Mouse (Mus musculus) intestine, postnatal 0 days (tissue): ENCODE results near the gene Fpr1. TPM values are rescaled to one million over a fixed set of nuclear protein-coding genes. Genes with fewer than 3 reads are reported as not detected.
"Not testable (repeated sequence)": the region's sequence is repeated elsewhere in the genome, so short reads cannot be mapped to it uniquely, and the experiment has no call there.

Experiments used
- ATAC-seq: fragments of 200-750 bp; cut with Nextera tagmentation; 2 replicates; pipeline ENCODE4 v1.8.0; 2017; ENCODE audit warnings: mild to moderate bottlenecking, moderate TSS enrichment, moderate library complexity
- H3K27ac ChIP-seq: fragments of 300-500 bp; sonication (generic); 2 replicates; pipeline ENCODE4 v1.5.1; 2014; ENCODE audit warnings: mild to moderate bottlenecking, low read depth, low read length, moderate library complexity
- H3K27me3 ChIP-seq: fragments of 300-500 bp; sonication (generic); replicated peaks from 2 replicates; pipeline ENCODE4 v1.6.1; 2014; ENCODE audit warnings: low read length, mixed read lengths; ENCODE audit not compliant: control insufficient read depth, insufficient read depth
- H3K36me3 ChIP-seq: fragments of 300-500 bp; sonication (generic); 2 replicates; pipeline ENCODE4 v1.6.1; 2014; ENCODE audit warnings: mild to moderate bottlenecking, moderate library complexity; ENCODE audit not compliant: control insufficient read depth, insufficient read depth
- H3K4me1 ChIP-seq: fragments of 300-500 bp; sonication (generic); replicated peaks from 2 replicates; pipeline ENCODE4 v1.6.1; 2014; ENCODE audit warnings: antibody characterized with exemption, low read length, mixed read lengths; ENCODE audit not compliant: control insufficient read depth, insufficient read depth
- H3K4me2 ChIP-seq: fragments of 300-500 bp; sonication (generic); replicated peaks from 2 replicates; pipeline ENCODE4 v1.6.1; 2014; ENCODE audit warnings: low read depth, mild to moderate bottlenecking, moderate library complexity
- H3K4me3 ChIP-seq: fragments of 300-500 bp; sonication (generic); 2 replicates; pipeline ENCODE4 v1.5.1; 2014; ENCODE audit warnings: low read depth, low read length
- H3K9ac ChIP-seq: fragments of 300-500 bp; sonication (generic); 2 replicates; pipeline ENCODE4 v1.6.1; 2014; ENCODE audit warnings: mild to moderate bottlenecking, low read depth, low read length
- H3K9me3 ChIP-seq: fragments of 300-500 bp; sonication (generic); 2 replicates; pipeline ENCODE4 v1.6.1; 2016; ENCODE audit warnings: mixed run types; ENCODE audit not compliant: control insufficient read depth
- CTCF ChIP-seq: sonication (generic); IDR thresholded peaks from 2 replicates; pipeline ENCODE4 v1.5.1; 2016; ENCODE audit warnings: low read depth, mild to moderate bottlenecking, control low read depth, antibody characterized with exemption, moderate library complexity
- WGBS: fragments of 180-500 bp; shearing (Covaris S2); extraction: QIAGEN DNeasy Blood & Tissue Kit; methylation state at CpG from one replicate; pipeline ENCODE4 v1.1.7; 2014; 5-methylcytosine and 5-hydroxymethylcytosine counted together
- polyA plus RNA-seq: library from polyadenylated mRNA; unstranded; fragments of >200 nt; fragmentation: Nextera tagmentation; extraction: Ambion mirVana; gene quantifications from 2 replicates; pipeline ENCODE4 v1.2.1, GENCODE M21; 2015

The Fpr1 gene
- 0.26 and 0.37 TPM in 2 replicates for polyA plus RNA-seq

DNA sequence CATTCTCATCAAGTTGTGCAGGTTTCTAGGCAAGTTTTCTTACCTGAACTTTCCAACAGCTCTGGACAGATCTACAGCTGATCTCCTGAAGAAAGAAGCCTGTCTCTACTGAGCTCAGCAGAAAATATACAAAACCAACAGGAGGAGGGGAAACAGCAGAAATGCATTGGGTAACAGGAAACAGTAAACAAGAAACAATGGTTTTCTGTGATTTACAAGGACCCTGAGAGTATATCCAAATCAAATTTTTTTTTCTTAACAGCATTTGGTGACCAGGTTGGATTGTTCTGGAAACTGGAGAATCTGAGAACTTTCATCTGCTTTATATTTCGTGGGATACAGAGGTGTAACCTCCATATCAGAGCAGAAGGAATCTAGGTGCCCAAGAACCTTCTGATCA is at the start of gene Fpr1:
Fpr1 (minus strand) TSS at position 101 of the 400 bp plus-strand sequence.
- Histone ChIP-seq H3K9ac (no peak within 1 kb of the TSS), H3K27ac (no peak within 1 kb of the TSS), H3K4me1 (no peaks in the 10 kb centered on the region), H3K27me3 (no peaks in the 10 kb centered on the region), H3K4me3 (no peak within 1 kb of the TSS), H3K4me2 (no peak within 1 kb of the TSS), H3K36me3 (no peaks in the 10 kb centered on the region), H3K9me3 (no peaks in the 10 kb centered on the region)
- no peak for ATAC-seq
- WGBS: 71% methylated on average over 1 of the region's 1 CpGs
- no peak for TF ChIP-seq CTCF

DNA sequence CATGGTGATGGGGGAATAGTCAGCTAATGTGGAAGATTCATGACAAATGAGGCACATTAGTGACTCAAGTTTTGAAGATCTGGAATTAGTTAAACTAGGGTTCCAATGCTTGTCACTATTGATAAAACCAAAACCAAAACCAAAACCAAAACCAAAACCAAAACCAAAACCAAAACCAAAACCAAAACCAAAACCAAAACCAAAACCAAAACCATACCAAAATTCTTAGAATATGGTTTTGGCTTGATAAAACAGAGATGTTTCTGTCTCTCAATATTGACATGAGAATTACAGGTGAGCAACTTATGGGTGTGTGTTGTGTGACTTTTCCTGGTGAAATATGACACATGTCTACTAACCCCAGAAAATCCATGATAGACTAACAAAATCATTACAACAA is 34.0 kb upstream of the Fpr1 start:
- no peaks in the 10 kb centered on the region for H3K9me3 ChIP-seq
- H3K9ac ChIP-seq: no peak overlapping the region
- H3K27ac ChIP-seq: no peak overlapping the region
- no peak overlapping the region for H3K4me2 ChIP-seq
- TF ChIP-seq CTCF: no peak
- H3K36me3 ChIP-seq: no peaks in the 10 kb centered on the region
- no peaks in the 10 kb centered on the region for H3K4me1 ChIP-seq
- H3K27me3 ChIP-seq: no peaks in the 10 kb centered on the region
- ATAC-seq: no peak
- no peak overlapping the region for H3K4me3 ChIP-seq

DNA sequence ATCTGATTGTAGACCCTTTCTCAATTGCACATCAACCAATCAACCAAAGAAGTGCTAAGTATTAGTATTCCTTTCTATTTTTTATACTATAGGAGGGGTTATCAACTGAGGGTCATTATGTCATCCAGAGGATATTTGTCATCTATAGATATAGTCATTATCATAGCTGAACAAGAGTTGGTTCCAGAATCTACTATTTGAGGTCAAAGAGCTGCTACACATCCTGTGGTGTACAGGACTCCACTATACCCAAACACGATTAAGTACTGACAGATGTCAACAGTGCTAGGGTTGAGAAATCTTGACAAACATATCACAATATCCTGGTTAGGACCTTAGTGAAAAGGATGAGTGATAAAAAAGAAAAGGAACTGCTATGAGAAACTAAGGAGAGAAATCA is 33.6 kb upstream of the Fpr1 start:
- Histone ChIP-seq H3K9me3 (no peaks in the 10 kb centered on the region), H3K4me1 (no peaks in the 10 kb centered on the region), H3K4me3 (no peak overlapping the region), H3K4me2 (no peak overlapping the region), H3K27me3 (no peaks in the 10 kb centered on the region), H3K27ac (no peak overlapping the region), H3K9ac (no peak overlapping the region), H3K36me3 (no peaks in the 10 kb centered on the region)
- no peak for TF ChIP-seq CTCF
- 86% methylated on average over 1 of the region's 1 CpGs for WGBS
- no peak for ATAC-seq

DNA sequence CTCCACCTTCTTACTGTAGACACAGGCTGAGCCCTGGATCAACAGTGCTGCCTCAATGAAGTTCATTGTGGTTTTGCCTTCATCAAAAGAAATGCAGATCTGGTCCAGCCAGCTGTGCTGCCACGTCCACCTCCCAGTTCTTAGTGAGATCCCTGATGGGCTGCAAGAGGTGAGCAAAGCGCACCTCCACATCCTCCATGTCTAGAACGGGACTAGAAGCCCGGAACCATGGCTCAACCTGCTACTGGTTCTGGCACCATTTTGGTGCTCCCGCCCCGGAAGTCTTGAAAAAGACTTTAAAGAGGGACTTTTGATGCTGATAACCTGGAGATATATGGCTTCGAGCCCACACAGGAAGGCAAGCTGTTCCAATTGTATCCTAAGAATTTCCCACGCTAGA is 28.9 kb upstream of the Fpr1 start:
- not testable (repeated sequence) for H3K9me3 ChIP-seq, H3K27me3 ChIP-seq, H3K4me3 ChIP-seq, ATAC-seq, H3K4me2 ChIP-seq, H3K36me3 ChIP-seq, H3K4me1 ChIP-seq, H3K27ac ChIP-seq, H3K9ac ChIP-seq
- WGBS: 91% methylated on average over 8 of the region's 8 CpGs

DNA sequence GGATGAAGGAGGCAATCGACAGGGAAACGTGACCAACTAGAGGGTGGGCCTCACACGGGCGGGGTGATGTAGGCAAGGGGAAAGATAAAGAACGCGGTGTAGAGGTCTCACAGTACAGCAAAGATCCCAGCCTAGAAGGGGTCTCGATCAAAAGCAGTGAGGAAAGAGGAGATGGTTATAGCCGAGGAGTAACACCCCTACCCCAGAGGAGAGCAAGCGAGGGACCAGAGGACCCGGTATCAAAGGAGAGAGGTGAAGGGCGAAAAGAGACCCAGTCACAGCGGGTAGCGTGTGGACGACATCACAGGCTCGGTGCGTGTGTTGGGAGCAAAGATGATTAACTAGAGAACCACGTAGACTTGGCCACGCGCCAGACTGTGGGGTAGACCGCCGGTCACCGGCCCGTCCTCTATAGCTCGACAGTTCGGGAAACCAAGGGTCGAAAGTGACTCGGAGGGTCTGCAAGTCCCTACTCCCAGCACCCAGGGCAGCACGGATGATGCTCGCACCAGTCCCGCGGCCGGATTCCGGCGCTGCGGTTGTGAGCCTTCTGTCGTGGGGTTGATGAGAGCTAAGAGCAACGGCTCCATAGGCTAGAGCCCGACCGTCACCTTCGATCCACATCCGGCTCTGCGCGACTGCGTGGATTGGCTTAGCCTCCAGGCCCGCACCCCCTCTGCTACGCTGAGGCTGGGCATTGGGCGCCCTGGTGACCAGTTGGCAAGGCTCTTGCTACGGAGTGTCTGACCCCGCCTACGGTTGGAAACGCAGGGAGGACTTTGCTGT is 26.1 kb upstream of the Fpr1 start:
- H3K4me3 ChIP-seq: peak overlapping the region; percentile 48
- H3K4me2 ChIP-seq: peak overlapping the region; percentile 76
- ATAC-seq: peak; percentile 99
- no peak overlapping the region; the same call in 1 of the 2 replicates for H3K27ac ChIP-seq
- no peaks in the 10 kb centered on the region for H3K36me3 ChIP-seq
- H3K4me1 ChIP-seq: no peaks in the 10 kb centered on the region
- 15% methylated on average over 51 of the region's 51 CpGs for WGBS
- no peak for TF ChIP-seq CTCF
- no peaks in the 10 kb centered on the region for H3K9me3 ChIP-seq
- H3K27me3 ChIP-seq: no peaks in the 10 kb centered on the region; the same call in 1 of the 2 replicates
- H3K9ac ChIP-seq: peak overlapping the region; percentile 53

DNA sequence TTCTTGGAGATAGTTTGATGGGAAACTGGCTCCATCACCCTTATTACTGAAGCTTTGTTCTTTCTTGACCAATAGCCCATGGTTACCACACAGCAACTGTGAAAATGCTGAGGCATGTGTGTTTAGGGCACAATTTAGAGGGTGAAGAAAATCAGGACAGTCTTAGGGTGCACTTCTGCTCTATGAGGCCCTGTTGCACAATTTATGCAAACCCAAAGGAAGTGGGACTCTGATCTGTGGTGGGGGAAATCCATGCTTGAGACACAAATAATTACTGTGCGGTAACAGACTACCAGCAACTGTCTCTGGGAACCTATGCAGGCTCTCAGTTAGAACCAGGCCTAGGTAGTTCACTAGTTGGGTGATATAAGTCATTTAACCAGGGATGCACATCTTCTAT is 17.0 kb upstream of the Fpr1 start:
- H3K4me1 ChIP-seq: no peaks in the 10 kb centered on the region
- H3K27me3 ChIP-seq: no peaks in the 10 kb centered on the region
- TF ChIP-seq CTCF: no peak
- H3K4me2 ChIP-seq: no peak overlapping the region
- H3K9ac ChIP-seq: no peak overlapping the region
- H3K27ac ChIP-seq: no peak overlapping the region
- 90% methylated on average over 1 of the region's 1 CpGs for WGBS
- no peak overlapping the region for H3K4me3 ChIP-seq
- H3K36me3 ChIP-seq: no peaks in the 10 kb centered on the region
- no peaks in the 10 kb centered on the region for H3K9me3 ChIP-seq
- no peak for ATAC-seq

DNA sequence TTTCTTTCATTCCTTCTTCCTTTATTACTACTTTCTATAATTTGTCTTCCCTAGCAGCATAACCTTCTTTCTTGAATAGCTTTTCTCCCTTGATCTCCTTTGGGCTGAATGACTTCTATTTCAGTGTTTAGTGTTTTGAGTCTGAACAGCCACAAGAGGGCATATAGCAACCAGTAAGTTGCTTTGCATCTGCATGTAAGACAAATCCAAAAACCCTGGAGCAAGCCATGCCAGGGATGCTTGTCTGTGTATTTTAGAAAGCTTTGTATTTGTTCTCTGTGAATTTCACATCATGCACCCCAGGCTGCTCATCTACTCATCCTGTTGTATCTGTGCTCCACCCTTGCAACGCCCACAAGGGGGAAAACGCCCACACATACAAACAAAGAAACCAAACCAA is 15.5 kb upstream of the Fpr1 start:
- peak; percentile 63 for TF ChIP-seq CTCF
- Histone ChIP-seq H3K4me2 (no peak overlapping the region), H3K27ac (no peak overlapping the region), H3K9me3 (no peaks in the 10 kb centered on the region), H3K4me3 (no peak overlapping the region), H3K27me3 (no peaks in the 10 kb centered on the region), H3K4me1 (no peaks in the 10 kb centered on the region), H3K9ac (no peak overlapping the region), H3K36me3 (no peaks in the 10 kb centered on the region)
- ATAC-seq: no peak
- WGBS: 83% methylated on average over 2 of the region's 2 CpGs
